Mouse (Mus musculus) limb, embryonic 15.5 days (tissue): ENCODE data around the gene Rbpj. TPM values are rescaled to one million over a fixed set of nuclear protein-coding genes. Genes with fewer than 3 reads are reported as not detected.

Experiments used
- ATAC-seq: fragments of 200-750 bp; cut with Nextera tagmentation; 2 replicates; pipeline ENCODE4 v1.8.0; 2017; ENCODE audit warnings: low read depth, moderate TSS enrichment; ENCODE audit not compliant: insufficient number of reproducible peaks, low FRiP score, low TSS enrichment
- H3K27ac ChIP-seq: fragments of 300-500 bp; sonication (generic); 2 replicates; pipeline ENCODE4 v1.5.1; 2015; ENCODE audit warnings: moderate library complexity, mild to moderate bottlenecking, inconsistent platforms
- H3K27me3 ChIP-seq: fragments of 300-500 bp; sonication (generic); 2 replicates; pipeline ENCODE4 v1.6.1; 2015; ENCODE audit warnings: inconsistent platforms
- H3K36me3 ChIP-seq: fragments of 300-500 bp; sonication (generic); 2 replicates; pipeline ENCODE4 v1.6.1; 2015; ENCODE audit warnings: inconsistent platforms
- H3K4me1 ChIP-seq: fragments of 300-500 bp; sonication (generic); 2 replicates; pipeline ENCODE4 v1.6.1; 2015; ENCODE audit warnings: inconsistent platforms
- H3K4me2 ChIP-seq: fragments of 300-500 bp; sonication (generic); 2 replicates; pipeline ENCODE4 v1.6.1; 2015; ENCODE audit warnings: mild to moderate bottlenecking, inconsistent platforms
- H3K4me3 ChIP-seq: fragments of 300-500 bp; sonication (generic); 2 replicates; pipeline ENCODE4 v1.5.1; 2015; ENCODE audit warnings: mild to moderate bottlenecking, inconsistent platforms
- H3K9ac ChIP-seq: fragments of 300-500 bp; sonication (generic); 2 replicates; pipeline ENCODE4 v1.6.1; 2015; ENCODE audit warnings: inconsistent platforms
- H3K9me3 ChIP-seq: fragments of 300-500 bp; sonication (generic); 2 replicates; pipeline ENCODE4 v1.6.1; 2016; ENCODE audit warnings: inconsistent platforms
- WGBS: fragments of 180-500 bp; shearing (Covaris S2); methylation state at CpG from one replicate; pipeline ENCODE4 v1.1.7; 2015; 5-methylcytosine and 5-hydroxymethylcytosine counted together
- polyA plus RNA-seq: library from polyadenylated mRNA; unstranded; fragments of >200 nt; fragmentation: Nextera tagmentation; extraction: Ambion mirVana; gene quantifications from 2 replicates; pipeline ENCODE4 v1.2.1, GENCODE M21; 2015

The Rbpj gene
- polyA plus RNA-seq, 1 experiment from 2014 or later, result 36.5 TPM

DNA sequence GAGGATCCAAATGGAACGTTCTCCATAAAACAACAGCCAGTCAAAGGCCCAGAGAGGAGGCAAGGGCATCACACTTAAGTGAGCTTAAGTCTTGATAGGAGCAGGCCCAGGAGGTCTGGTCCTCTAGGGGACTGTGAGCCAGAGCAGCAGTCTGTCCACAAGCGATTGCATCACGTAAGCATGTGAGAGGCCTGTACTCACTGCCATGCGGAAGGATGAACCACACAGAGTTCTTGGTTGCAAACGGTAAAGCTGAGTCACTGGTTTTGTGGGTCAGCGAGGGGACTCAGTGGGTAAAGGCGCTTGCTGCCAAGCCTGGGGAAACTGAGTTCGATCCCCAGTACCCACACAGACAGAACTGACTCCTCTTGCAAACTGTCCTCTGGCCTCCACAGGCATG is 14.1 kb upstream of the Rbpj start:
- Histone ChIP-seq H3K4me2 (no peak overlapping the region), H3K4me1 (peaks cover 6% of the 10 kb centered on the region; the same call in 1 of the 2 replicates), H3K27ac (no peak overlapping the region), H3K27me3 (no peaks in the 10 kb centered on the region), H3K9me3 (no peaks in the 10 kb centered on the region), H3K36me3 (no peaks in the 10 kb centered on the region), H3K4me3 (no peak overlapping the region), H3K9ac (no peak overlapping the region)
- WGBS, result 91% methylated on average over 8 of the region's 8 CpGs
- no peak for ATAC-seq

DNA sequence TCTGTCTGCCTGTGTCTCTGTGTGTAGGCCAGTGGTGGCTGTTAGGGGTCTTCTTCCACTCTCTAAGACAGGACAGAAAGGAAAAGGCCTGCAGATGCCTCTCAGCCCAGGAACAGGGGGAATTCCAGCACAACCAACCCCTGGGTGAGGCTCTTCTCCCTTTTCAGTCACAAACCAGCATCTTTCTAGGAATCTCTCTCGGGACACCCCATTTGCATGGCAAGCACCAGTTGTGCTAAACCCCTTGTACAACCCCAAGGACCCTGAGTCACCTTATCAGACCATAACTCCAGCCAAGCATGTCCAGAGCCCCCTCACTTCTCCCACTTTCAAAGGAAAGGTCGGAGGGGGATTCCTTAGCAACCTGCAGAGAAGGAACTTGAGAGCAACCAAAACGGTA is 13.0 kb upstream of the Rbpj start:
- Histone ChIP-seq H3K4me3 (no peak overlapping the region), H3K4me2 (no peak overlapping the region), H3K4me1 (peaks cover 6% of the 10 kb centered on the region; the same call in 1 of the 2 replicates), H3K27me3 (no peaks in the 10 kb centered on the region), H3K9me3 (no peaks in the 10 kb centered on the region), H3K36me3 (no peaks in the 10 kb centered on the region), H3K27ac (no peak overlapping the region), H3K9ac (no peak overlapping the region)
- WGBS, result 68% methylated on average over 3 of the region's 3 CpGs
- no peak for ATAC-seq

DNA sequence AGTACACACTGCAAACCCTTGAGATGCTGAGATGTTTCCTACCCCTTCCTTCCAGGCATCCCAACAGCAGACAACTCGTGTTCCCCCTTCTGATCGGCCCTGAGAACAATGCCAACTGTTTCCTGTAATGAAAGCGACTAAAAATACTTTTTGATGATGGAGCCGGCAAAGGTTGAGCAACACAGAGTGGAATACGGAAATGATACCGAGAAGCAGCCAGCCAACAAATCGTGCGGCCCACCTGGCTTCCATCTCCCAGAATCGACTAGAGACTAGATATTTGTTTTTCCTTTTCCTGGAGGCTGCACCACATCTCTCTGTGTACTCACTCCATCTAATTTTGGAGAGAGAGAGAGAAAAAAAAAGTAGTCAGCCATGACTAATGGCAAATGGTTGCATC is 11.2 kb upstream of the Rbpj start:
- Histone ChIP-seq H3K27me3 (no peaks in the 10 kb centered on the region), H3K4me1 (peaks cover 6% of the 10 kb centered on the region; the same call in 1 of the 2 replicates)
- 84% methylated on average over 9 of the region's 9 CpGs for WGBS

DNA sequence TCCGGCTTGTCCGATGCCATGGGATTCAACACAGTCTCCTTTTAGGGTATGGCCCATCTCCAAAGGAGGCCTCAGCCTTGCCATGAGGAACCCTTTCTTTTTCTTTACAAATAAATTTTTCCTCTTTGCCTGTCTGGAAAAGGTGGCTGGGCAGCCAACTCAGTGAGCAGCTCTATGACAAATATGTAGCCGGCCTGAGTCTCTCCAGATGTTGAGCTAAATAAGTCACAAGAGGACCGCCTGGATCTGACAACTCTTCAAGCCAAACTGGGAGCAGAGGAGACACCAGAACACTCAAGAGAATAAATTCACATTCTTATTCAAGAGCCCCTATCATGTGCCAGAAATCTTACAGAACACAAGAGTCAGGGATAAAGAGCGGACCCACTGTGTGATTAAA is 10.5 kb upstream of the Rbpj start:
- no peak for ATAC-seq
- no peak overlapping the region for H3K9ac ChIP-seq
- H3K4me3 ChIP-seq, result no peak overlapping the region
- H3K4me1 ChIP-seq, result peaks cover 6% of the 10 kb centered on the region; the same call in 1 of the 2 replicates
- no peaks in the 10 kb centered on the region for H3K27me3 ChIP-seq
- H3K27ac ChIP-seq, result no peak overlapping the region
- no peaks in the 10 kb centered on the region for H3K36me3 ChIP-seq
- no peaks in the 10 kb centered on the region for H3K9me3 ChIP-seq
- 88% methylated on average over 5 of the region's 5 CpGs for WGBS
- no peak overlapping the region for H3K4me2 ChIP-seq

More for the DNA sequence above, 11.2 kb upstream of the Rbpj start:
- H3K4me3 ChIP-seq, result no peak overlapping the region
- no peaks in the 10 kb centered on the region for H3K9me3 ChIP-seq
- no peak overlapping the region for H3K4me2 ChIP-seq
- H3K9ac ChIP-seq, result no peak overlapping the region
- H3K36me3 ChIP-seq, result no peaks in the 10 kb centered on the region
- ATAC-seq, result no peak
- H3K27ac ChIP-seq, result no peak overlapping the region

DNA sequence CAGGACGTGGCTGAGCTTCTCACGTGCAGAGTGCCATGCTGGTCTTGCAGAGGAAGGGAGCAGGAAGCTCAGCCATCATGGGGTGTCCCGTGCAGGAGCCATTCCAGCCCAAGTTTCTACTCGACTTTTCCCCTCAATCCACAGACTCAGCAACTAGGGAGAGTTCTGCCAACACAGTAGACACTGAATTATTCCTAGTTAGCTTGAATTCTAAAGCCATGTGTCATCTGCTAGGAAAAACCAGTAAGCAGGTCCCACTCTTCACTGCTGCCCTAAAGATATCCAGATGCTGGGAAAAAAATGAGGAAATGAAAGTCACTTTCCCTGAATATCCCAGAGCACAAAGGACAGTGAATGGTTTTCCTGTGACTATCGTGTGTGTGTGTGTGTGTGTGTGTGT is 5.8 kb upstream of the Rbpj start:
- Histone ChIP-seq H3K9ac (no peak overlapping the region), H3K27ac (no peak overlapping the region), H3K4me1 (no peaks in the 10 kb centered on the region), H3K27me3 (no peaks in the 10 kb centered on the region), H3K4me2 (no peak overlapping the region), H3K4me3 (no peak overlapping the region), H3K9me3 (no peaks in the 10 kb centered on the region), H3K36me3 (no peaks in the 10 kb centered on the region)
- ATAC-seq, result no peak
- 56% methylated on average over 5 of the region's 5 CpGs for WGBS

DNA sequence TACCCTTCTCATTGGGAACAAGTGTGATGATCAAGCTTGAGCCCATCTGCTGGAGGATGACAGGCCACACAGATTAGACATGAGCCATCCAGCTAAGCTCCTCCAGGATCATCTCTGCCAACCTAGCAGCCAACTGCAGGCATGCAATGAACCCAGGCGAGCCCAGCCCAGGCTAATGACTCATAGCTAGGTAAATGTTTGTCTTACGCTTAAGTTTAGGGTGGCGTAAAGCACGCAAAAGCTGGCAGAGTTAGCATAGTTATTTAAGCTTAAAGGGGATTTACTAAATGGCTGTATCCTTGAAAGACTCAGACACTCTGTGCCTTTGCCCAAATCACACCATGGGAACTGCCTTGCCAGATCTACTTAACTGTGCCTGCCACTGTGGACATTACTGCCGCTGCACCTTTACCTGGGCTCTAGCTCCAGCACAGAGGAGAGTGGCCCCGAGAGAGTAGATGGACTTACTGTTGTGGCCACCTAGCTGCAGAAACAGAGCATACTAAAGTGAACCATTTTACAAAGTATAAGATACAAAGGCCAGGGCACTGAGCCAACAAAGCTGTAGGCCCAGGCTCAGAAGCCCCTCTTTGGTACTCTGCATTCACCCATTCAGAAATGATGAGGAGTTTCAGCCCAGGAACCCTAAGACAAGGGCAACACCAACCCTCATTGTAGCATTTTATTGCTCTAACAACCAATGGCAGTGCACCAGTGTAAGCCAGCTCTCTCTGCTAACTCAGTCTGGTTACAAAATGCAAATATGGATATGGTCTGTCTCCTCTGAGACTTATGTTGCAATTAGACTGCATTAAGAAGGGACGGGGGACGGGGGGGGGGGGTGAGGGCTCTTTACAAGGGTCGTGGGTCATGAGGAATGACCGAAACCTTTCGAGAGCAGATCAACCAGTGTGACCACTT is 2.6 kb upstream of the Rbpj start:
- Histone ChIP-seq H3K36me3 (no peaks in the 10 kb centered on the region), H3K4me1 (no peaks in the 10 kb centered on the region), H3K9ac (no peak overlapping the region), H3K9me3 (no peaks in the 10 kb centered on the region), H3K4me3 (no peak overlapping the region), H3K27ac (no peak overlapping the region), H3K27me3 (peaks cover 3% of the 10 kb centered on the region; the same call in 1 of the 2 replicates), H3K4me2 (no peak overlapping the region)
- no peak for ATAC-seq
- 75% methylated on average over 11 of the region's 11 CpGs for WGBS

DNA sequence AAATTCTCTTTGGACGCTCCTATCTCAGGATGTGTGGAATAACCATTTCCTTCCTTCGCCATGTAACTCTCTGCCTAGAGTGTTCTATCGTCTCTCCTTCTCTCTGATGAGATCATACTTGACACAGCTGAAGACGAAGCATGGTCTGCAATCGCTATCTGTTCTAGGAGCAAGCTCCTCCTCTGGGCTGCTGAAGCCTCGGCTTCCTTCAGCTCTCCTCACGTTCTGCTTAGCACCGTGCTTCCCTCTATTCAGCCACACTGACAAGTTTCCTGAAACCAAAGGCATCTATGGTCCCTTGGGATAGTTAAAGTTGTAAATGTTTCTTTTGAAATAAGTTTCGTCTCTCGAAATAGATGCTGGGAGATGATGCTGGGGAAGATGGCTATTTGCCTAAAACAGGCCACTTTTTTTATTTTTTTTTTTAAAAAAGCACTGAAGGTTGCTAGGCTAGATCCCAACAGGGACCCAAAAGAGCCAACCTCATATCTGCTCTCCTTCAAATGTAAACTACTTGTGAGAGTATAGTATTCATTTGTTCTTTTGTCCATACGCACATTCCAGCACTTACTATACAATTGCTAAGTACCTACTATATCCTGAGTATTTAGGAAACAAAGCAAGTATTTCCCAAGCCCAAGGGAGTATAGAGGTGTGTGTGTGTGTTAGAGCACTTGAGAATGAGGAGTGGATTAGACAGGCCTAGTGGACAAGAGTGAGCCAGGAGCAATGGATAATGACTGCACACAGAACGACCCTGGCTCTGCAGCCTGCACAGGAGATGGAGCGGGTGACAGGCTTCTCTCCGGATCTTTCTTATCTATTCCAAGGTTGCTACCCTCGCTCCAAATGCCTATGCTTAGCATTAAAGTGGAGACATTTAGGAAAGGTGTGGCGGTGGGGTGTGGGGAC is 726 bp downstream of the Rbpj start:
- H3K4me3 ChIP-seq, result no peak overlapping the region
- no peaks in the 10 kb centered on the region for H3K9me3 ChIP-seq
- no peak overlapping the region for H3K27ac ChIP-seq
- H3K27me3 ChIP-seq, result peaks cover 3% of the 10 kb centered on the region; the same call in 1 of the 2 replicates
- peaks cover 22% of the 10 kb centered on the region for H3K4me1 ChIP-seq
- no peak overlapping the region for H3K9ac ChIP-seq
- no peak for ATAC-seq
- no peak overlapping the region for H3K4me2 ChIP-seq
- 72% methylated on average over 16 of the region's 16 CpGs for WGBS
- no peaks in the 10 kb centered on the region for H3K36me3 ChIP-seq

DNA sequence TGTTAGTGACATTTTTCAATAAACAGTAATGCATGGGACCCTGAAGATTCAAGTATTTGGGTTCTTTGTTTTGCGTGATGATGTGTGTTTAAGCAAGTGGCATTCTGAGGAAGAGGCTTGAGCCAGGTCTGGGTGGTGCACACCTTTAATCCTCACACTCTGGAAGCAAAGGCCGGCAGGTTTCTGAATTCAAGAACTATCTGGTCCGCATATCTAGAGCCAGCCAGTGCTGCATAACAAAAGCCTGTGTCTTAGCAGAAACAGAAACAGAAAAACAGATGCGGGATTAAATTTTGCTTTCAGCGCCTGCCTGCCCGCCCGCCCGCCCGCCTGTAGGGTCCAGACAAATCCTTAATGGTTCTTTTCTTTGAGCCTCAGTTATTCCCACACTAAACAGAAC is 1.6 kb downstream of the Rbpj start:
- Histone ChIP-seq H3K9ac (no peak overlapping the region), H3K9me3 (no peaks in the 10 kb centered on the region), H3K27me3 (peaks cover 3% of the 10 kb centered on the region; the same call in 1 of the 2 replicates), H3K4me1 (peaks cover 26% of the 10 kb centered on the region), H3K27ac (no peak overlapping the region), H3K36me3 (no peaks in the 10 kb centered on the region), H3K4me2 (no peak overlapping the region), H3K4me3 (no peak overlapping the region)
- 69% methylated on average over 9 of the region's 9 CpGs for WGBS
- no peak for ATAC-seq

DNA sequence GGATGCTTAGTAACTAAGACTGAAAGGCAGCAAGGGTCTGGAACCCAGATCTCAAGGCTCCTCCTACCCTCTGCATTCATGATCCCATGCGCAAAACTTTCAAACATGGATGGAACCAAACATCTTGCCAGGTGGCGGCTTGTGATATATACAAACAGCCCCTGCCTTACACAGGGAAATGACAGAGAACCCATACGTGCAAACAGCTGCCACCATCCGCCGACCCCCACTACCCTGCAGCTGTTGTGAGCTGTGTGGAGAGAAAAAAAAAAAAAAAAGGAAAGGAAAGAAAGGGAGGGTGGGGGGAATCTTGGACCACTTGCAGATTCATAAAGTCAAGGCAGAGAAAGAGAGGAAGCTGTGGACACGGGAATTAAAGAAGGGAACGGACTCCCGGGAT is 2.4 kb downstream of the Rbpj start:
- WGBS, result 55% methylated on average over 8 of the region's 8 CpGs
- no peaks in the 10 kb centered on the region for H3K9me3 ChIP-seq
- ATAC-seq, result no peak

DNA sequence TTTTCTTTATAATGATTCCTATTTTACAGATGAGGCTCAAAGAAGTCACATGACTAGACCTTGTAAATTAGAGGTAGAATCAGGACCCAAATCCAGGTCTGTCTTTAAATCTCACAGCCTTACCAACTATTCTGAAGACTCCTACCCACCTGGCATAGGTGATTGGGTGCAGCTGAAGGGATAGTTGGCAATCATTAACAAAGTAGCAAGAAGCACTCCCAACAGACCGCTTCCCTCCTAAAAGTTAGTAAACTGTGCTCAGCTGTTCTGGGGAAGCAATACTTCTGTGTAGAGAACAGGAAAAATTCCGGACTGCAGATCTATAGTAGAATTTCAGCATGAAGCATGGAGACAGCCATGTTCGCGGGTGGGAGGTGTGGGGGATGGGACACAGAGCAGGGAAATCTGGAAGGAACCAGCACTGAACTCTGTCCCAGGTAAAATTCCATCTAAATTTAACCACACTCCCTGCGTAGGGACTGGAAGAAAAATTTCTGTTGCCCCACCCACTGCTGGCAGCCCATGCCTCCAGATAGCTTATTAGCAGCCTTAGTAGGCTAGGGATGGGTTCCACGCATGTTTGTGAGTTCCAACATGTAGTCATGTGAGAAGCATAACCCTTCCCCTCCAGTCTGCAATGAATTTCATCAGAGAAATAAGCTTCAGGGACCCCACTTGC is 3.3 kb downstream of the Rbpj start:
- Histone ChIP-seq H3K36me3 (no peaks in the 10 kb centered on the region), H3K27ac (peak overlapping the region; percentile 55; the same call in 1 of the 2 replicates), H3K9ac (no peak overlapping the region), H3K9me3 (no peaks in the 10 kb centered on the region), H3K4me1 (peaks cover 32% of the 10 kb centered on the region), H3K27me3 (peaks cover 3% of the 10 kb centered on the region; the same call in 1 of the 2 replicates), H3K4me2 (peak overlapping the region; percentile 20; the same call in 1 of the 2 replicates), H3K4me3 (no peak overlapping the region)
- WGBS, result 52% methylated on average over 6 of the region's 6 CpGs
- no peak for ATAC-seq

More for the DNA sequence above, 2.4 kb downstream of the Rbpj start:
- Histone ChIP-seq H3K27ac (no peak overlapping the region), H3K4me2 (no peak overlapping the region), H3K4me3 (no peak overlapping the region), H3K4me1 (peaks cover 30% of the 10 kb centered on the region), H3K27me3 (peaks cover 3% of the 10 kb centered on the region; the same call in 1 of the 2 replicates), H3K36me3 (no peaks in the 10 kb centered on the region), H3K9ac (no peak overlapping the region)

DNA sequence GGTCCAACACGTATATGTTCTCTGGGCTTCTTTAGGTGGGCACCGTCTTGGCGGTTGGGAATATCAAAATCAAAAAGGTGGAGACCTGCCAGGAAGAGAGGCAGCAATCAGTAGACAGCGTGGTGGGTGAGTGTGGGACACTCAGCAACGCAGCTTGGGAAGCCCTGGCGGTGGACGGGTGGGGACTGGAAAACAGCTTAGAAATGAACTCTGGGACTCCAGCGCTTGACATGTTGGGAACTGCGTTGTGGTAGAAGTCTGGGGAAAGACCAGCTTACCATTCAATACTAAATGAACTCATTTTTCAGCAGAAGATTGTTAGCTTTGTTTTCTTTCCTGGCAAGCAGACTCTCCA is 3.8 kb downstream of the Rbpj start:
- Histone ChIP-seq H3K4me2 (peak overlapping the region; percentile 20; the same call in 1 of the 2 replicates), H3K36me3 (no peaks in the 10 kb centered on the region), H3K4me1 (peaks cover 32% of the 10 kb centered on the region), H3K27me3 (peaks cover 3% of the 10 kb centered on the region; the same call in 1 of the 2 replicates), H3K4me3 (no peak overlapping the region), H3K27ac (peak overlapping the region; percentile 55; the same call in 1 of the 2 replicates), H3K9ac (no peak overlapping the region), H3K9me3 (no peaks in the 10 kb centered on the region)
- WGBS, result 47% methylated on average over 9 of the region's 9 CpGs
- ATAC-seq, result no peak
